Mouse (Mus musculus) E14TG2a.4 (cell line): ENCODE results near the gene Slc8a2.

Source experiments
- H3K27me3 ChIP-seq: 2 replicates; pipeline ENCODE4 v1.6.1; 2014; ENCODE audit warnings: low read length, control low read depth; ENCODE audit not compliant: insufficient read depth
- H3K36me3 ChIP-seq: 2 replicates; pipeline ENCODE4 v1.6.1; 2014; ENCODE audit warnings: low read length, control low read depth; ENCODE audit not compliant: insufficient read depth
- H3K4me1 ChIP-seq: replicated peaks from 2 replicates; pipeline ENCODE4 v1.6.1; 2014; ENCODE audit warnings: low read depth, low read length, control low read depth
- H3K4me3 ChIP-seq: replicated peaks from 2 replicates; pipeline ENCODE4 v1.5.1; 2014; ENCODE audit warnings: mild to moderate bottlenecking, low read length
- H3K9me3 ChIP-seq: 2 replicates; pipeline ENCODE4 v1.6.1; 2014; ENCODE audit warnings: low read length, control low read depth
- CTCF ChIP-seq: conservative IDR thresholded peaks from 2 replicates; pipeline ENCODE4 v1.5.1; 2014; ENCODE audit warnings: low read length
- NANOG ChIP-seq: IDR thresholded peaks from 2 replicates; pipeline ENCODE4 v1.6.1; 2014; ENCODE audit warnings: borderline replicate concordance, low read length, mixed read lengths
- POU5F1 ChIP-seq: IDR thresholded peaks from 2 replicates; pipeline ENCODE4 v1.6.1; 2014; ENCODE audit warnings: low read length, borderline replicate concordance

Gene Slc8a2

GRCm38 (mm10) chr7:16203505-16203903 is 73.9 kb downstream of the Slc8a2 start:
- Histone ChIP-seq H3K27me3 (0 out of 2 replicates have a peak, but pooled peaks cover 3% of the 10 kb centered on the region), H3K4me1 (peaks cover 34% of the 10 kb centered on the region), H3K36me3 (peaks cover 24% of the 10 kb centered on the region; the same call in 1 of the 2 replicates), H3K9me3 (no peaks in the 10 kb centered on the region), H3K4me3 (no peak overlapping the region)
- TF ChIP-seq NANOG (no peak), POU5F1 (no peak), CTCF (no peak)

DNA sequence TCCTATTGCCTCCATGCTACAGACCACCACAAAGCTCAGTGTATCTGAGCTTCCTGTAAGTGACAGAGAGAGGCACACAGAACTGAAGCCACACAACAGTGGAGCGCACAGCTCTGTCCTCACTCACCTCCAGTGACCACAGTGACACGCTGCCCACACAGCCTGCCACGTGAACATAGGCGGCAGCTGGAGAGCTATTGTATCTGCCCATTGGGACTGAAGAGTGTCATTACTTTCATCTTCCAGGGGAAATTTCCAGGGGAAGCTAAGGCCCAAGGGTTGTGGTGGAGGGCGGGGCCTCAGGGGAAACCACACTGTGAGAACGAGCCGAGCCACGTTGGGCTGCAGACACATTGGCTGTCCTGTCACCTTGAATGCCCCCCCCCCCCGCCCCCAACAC is 75.2 kb downstream of the Slc8a2 start:
- H3K36me3 ChIP-seq: peaks cover 25% of the 10 kb centered on the region; the same call in 1 of the 2 replicates
- H3K4me3 ChIP-seq: no peak overlapping the region
- peaks cover 23% of the 10 kb centered on the region for H3K4me1 ChIP-seq
- 0 out of 2 replicates have a peak, but pooled peaks cover 3% of the 10 kb centered on the region for H3K27me3 ChIP-seq
- H3K9me3 ChIP-seq: no peaks in the 10 kb centered on the region
- TF ChIP-seq CTCF (no peak), NANOG (no peak), POU5F1 (no peak)

- Histone ChIP-seq H3K36me3 (peaks cover 21% of the 10 kb centered on the region), H3K4me3 (no peak overlapping the region), H3K27me3 (0 out of 2 replicates have a peak, but pooled peaks cover 3% of the 10 kb centered on the region), H3K4me1 (peaks cover 23% of the 10 kb centered on the region), H3K9me3 (no peaks in the 10 kb centered on the region)
- TF ChIP-seq POU5F1 (no peak), CTCF (no peak), NANOG (no peak)
Observed at GRCm38 (mm10) chr7:16207076-16207475, 77.5 kb downstream of the Slc8a2 start.

GRCm38 (mm10) chr7:16207496-16207895 is 77.9 kb downstream of the Slc8a2 start:
- Histone ChIP-seq H3K4me1 (peaks cover 23% of the 10 kb centered on the region), H3K4me3 (no peak overlapping the region), H3K9me3 (no peaks in the 10 kb centered on the region), H3K36me3 (peaks cover 20% of the 10 kb centered on the region), H3K27me3 (0 out of 2 replicates have a peak, but pooled peaks cover 3% of the 10 kb centered on the region)
- TF ChIP-seq NANOG (no peak), POU5F1 (no peak), CTCF (no peak)

DNA sequence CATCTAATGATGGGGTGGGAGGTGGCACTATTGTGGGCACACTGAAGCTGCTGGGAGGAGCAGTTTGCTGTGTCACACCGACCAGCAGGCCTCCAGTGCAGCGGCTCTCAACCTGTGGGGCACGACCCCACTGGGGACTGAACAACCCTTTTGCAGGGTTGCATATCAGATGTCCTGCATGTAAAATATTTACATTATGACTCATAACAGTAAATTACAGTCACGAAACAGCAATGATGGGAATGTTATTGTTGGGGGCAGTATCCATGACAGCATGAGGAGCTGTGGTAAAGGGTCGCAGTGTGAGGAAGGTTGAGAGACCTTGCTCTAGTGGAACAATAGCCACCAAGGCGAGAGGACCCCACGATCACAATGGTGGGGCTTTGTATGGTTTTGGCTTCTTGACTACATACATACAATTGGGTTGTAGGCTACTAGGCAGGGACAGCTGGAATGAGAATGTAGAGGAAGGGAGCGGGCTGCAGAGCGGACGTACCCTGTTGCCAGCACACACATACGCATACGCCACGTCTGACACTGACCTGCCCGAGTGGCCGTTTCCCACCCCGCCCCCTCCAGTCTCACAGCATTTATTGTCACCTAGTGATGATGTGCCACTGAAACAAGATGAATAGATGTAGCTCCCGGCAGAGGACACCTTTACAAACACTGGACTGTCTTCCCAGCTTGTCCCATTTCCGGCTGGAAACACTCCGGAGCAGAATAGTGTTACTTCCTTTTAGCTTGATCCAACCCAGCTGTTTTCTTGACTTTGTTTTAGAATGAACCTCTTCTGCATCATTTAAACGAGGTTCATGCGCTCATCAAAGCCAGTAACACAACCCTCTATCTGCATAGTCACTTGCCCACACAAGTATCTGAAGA is 79.4 kb downstream of the Slc8a2 start:
- H3K9me3 ChIP-seq: no peaks in the 10 kb centered on the region

More for the DNA sequence above, 79.4 kb downstream of the Slc8a2 start:
- no peak for TF ChIP-seq CTCF
- no peak for TF ChIP-seq POU5F1
- no peak for TF ChIP-seq NANOG
- Histone ChIP-seq H3K4me3 (no peak overlapping the region), H3K4me1 (peaks cover 26% of the 10 kb centered on the region), H3K27me3 (0 out of 2 replicates have a peak, but pooled peaks cover 3% of the 10 kb centered on the region), H3K36me3 (peaks cover 19% of the 10 kb centered on the region)
